Mouse (Mus musculus) liver, embryonic 16.5 days (tissue): ENCODE results near the gene Gmeb1. TPM values are rescaled to one million over a fixed set of nuclear protein-coding genes. Genes with fewer than 3 reads are reported as not detected.
A peak's percentile ranks its signal among the peaks of the same experiment; 100 is the strongest.

Source experiments
- ATAC-seq: fragments of 200-750 bp; cut with Nextera tagmentation; 2 replicates; pipeline ENCODE4 v1.8.0; 2017; ENCODE audit warnings: low read depth, mild to moderate bottlenecking, moderate number of reproducible peaks, moderate library complexity
- H3K27ac ChIP-seq: fragments of 300-500 bp; sonication (generic); 2 replicates; pipeline ENCODE4 v1.5.1; 2014; ENCODE audit warnings: mild to moderate bottlenecking, low read length
- H3K27me3 ChIP-seq: fragments of 300-500 bp; sonication (generic); 2 replicates; pipeline ENCODE4 v1.6.1; 2014; ENCODE audit warnings: low read depth, low read length, mixed read lengths; ENCODE audit not compliant: control insufficient read depth, insufficient read depth
- H3K36me3 ChIP-seq: fragments of 300-500 bp; sonication (generic); 2 replicates; pipeline ENCODE4 v1.6.1; 2014; ENCODE audit warnings: mild to moderate bottlenecking; ENCODE audit not compliant: control insufficient read depth, insufficient read depth
- H3K4me1 ChIP-seq: fragments of 300-500 bp; sonication (generic); 2 replicates; pipeline ENCODE4 v1.6.1; 2014; ENCODE audit warnings: low read depth, low read length, mixed read lengths; ENCODE audit not compliant: control insufficient read depth
- H3K4me2 ChIP-seq: fragments of 300-500 bp; sonication (generic); 2 replicates; pipeline ENCODE4 v1.6.1; 2014; ENCODE audit warnings: low read depth, low read length, mixed read lengths
- H3K4me3 ChIP-seq: fragments of 300-500 bp; sonication (generic); 2 replicates; pipeline ENCODE4 v1.5.1; 2014; ENCODE audit warnings: low read depth, mild to moderate bottlenecking, low read length
- H3K9ac ChIP-seq: fragments of 300-500 bp; sonication (generic); 2 replicates; pipeline ENCODE4 v1.6.1; 2014; ENCODE audit warnings: low read depth, low read length
- H3K9me3 ChIP-seq: fragments of 300-500 bp; sonication (generic); replicated peaks from 2 replicates; pipeline ENCODE4 v1.6.1; 2016; ENCODE audit warnings: low read length; ENCODE audit not compliant: control insufficient read depth
- WGBS: fragments of 180-500 bp; shearing (Covaris S2); extraction: QIAGEN DNeasy Blood & Tissue Kit; methylation state at CpG from one replicate; pipeline ENCODE4 v1.1.7; 2014; ENCODE audit not compliant: insufficient replicate concordance; 5-methylcytosine and 5-hydroxymethylcytosine counted together
- polyA plus RNA-seq: library from polyadenylated mRNA; unstranded; fragments of >200 nt; fragmentation: Nextera tagmentation; extraction: Ambion mirVana; gene quantifications from 2 replicates; pipeline ENCODE4 v1.2.1, GENCODE M21; 2015

Gene Gmeb1
- polyA plus RNA-seq, 1 experiment from 2014 or later = 12.7 TPM

GRCm38 (mm10) chr4:132194975-132195374 lies 66.4 kb downstream of the Gmeb1 start:
- Histone ChIP-seq H3K27ac (peak overlapping the region; percentile 25; the same call in 1 of the 2 replicates), H3K9me3 (no peaks in the 10 kb centered on the region), H3K9ac (no peak overlapping the region), H3K4me3 (no peak overlapping the region), H3K27me3 (no peaks in the 10 kb centered on the region), H3K4me1 (peaks cover 21% of the 10 kb centered on the region), H3K36me3 (peaks cover 5% of the 10 kb centered on the region; the same call in 1 of the 2 replicates), H3K4me2 (0 out of 2 replicates have a peak overlapping the region, but pooled peaks have one; percentile 4)
- 69% methylated on average over 3 of the region's 3 CpGs for WGBS
- peak; percentile 32; the same call in 1 of the 2 replicates for ATAC-seq

GRCm38 (mm10) chr4:132194373-132194772 lies 67.0 kb downstream of the Gmeb1 start:
- Histone ChIP-seq H3K27ac (peak overlapping the region; percentile 25; the same call in 1 of the 2 replicates), H3K4me3 (no peak overlapping the region), H3K27me3 (no peaks in the 10 kb centered on the region), H3K36me3 (peaks cover 5% of the 10 kb centered on the region; the same call in 1 of the 2 replicates), H3K9me3 (no peaks in the 10 kb centered on the region), H3K9ac (no peak overlapping the region), H3K4me1 (peaks cover 18% of the 10 kb centered on the region), H3K4me2 (no peak overlapping the region)
- no peak for ATAC-seq
- 74% methylated on average over 6 of the region's 6 CpGs for WGBS

- no peaks in the 10 kb centered on the region for H3K27me3 ChIP-seq
- H3K4me2 ChIP-seq = no peak overlapping the region
- no peak overlapping the region for H3K9ac ChIP-seq
- 82% methylated on average over 2 of the region's 2 CpGs for whole genome bisulfite sequencing
- no peaks in the 10 kb centered on the region for H3K4me1 ChIP-seq
- H3K36me3 ChIP-seq = peaks cover 21% of the 10 kb centered on the region
- H3K4me3 ChIP-seq = no peak overlapping the region
- ATAC-seq = no peak
- no peak overlapping the region for H3K27ac ChIP-seq
- no peaks in the 10 kb centered on the region for H3K9me3 ChIP-seq
Observed at GRCm38 (mm10) chr4:132187826-132188401, 73.5 kb downstream of the Gmeb1 start.

DNA sequence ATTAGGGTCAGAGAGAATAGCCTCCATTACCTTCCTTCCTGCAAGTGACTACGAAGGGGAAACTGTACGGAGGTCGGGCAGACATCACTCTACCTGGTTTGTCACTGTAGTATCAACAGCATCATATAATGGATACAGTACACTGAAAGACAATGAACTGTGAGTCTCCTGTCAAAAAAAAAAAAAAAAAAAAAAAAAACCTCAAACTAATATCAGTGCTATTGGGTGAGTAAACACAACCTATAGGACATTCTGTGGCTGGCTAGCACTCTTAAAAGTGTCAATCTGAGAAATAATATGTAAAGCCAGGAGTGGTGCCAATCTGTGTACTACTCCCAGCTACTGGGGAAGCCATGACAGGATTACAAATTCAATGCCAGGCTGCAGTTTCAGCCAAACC lies 78.2 kb downstream of the Gmeb1 start:
- no peak for ATAC-seq
- Histone ChIP-seq H3K27ac (no peak overlapping the region), H3K4me1 (no peaks in the 10 kb centered on the region), H3K36me3 (peaks cover 16% of the 10 kb centered on the region), H3K27me3 (no peaks in the 10 kb centered on the region), H3K4me3 (no peak overlapping the region), H3K4me2 (no peak overlapping the region), H3K9ac (no peak overlapping the region), H3K9me3 (no peaks in the 10 kb centered on the region)
- WGBS = 88% methylated on average over 3 of the region's 3 CpGs

DNA sequence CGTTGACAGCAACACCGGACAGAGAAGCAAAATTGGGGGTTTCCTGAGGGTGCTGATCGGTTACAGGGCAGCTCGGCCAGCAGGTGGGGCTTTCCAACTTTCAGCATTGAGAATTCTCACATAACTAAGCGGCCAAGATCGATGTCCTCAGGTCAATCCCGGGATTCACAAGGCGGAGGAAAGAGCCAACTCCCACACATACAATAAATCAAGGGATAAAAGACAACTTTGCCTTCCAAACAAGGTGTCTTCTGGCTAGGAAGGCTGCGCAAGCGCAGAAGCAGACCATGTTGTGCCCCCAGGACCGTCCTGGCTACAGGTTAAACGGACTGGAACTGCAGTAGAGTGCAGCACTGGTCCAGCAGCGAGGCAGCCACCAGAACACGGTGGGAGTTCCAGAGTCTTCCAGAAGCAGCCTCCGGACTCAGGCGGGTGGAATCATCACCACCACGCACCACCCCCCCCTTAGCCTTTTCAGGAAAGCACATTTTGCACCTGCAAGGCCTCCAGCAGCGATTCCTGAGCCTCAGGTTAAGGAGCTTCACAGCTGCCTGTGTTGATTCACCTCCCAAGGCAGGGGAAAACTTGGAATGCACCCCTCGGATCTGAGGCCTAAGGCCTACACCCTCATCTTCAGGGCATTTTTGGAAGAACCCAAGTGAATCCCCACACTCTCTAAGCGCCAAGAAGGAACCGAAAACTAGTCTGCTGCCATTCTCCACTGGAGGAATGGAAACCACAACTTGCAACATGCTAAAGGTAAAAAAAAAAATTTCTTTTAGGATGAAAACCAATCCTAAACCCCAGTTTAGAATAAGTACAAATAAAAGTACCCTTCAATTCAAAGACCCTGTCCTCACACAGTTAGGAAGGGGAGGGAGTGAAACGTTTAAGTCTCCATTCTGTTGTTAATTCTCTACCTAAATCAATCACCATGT lies 79.4 kb downstream of the Gmeb1 start:
- H3K9me3 ChIP-seq = no peaks in the 10 kb centered on the region
- peaks cover 16% of the 10 kb centered on the region for H3K36me3 ChIP-seq
- no peak overlapping the region for H3K4me3 ChIP-seq
- ATAC-seq = no peak
- H3K9ac ChIP-seq = no peak overlapping the region
- no peak overlapping the region for H3K4me2 ChIP-seq
- H3K27ac ChIP-seq = no peak overlapping the region
- no peaks in the 10 kb centered on the region for H3K4me1 ChIP-seq
- 69% methylated on average over 22 of the region's 22 CpGs for WGBS
- no peaks in the 10 kb centered on the region for H3K27me3 ChIP-seq

- Histone ChIP-seq H3K4me1 (no peaks in the 10 kb centered on the region), H3K27ac (no peak overlapping the region), H3K4me3 (no peak overlapping the region), H3K27me3 (no peaks in the 10 kb centered on the region), H3K9ac (no peak overlapping the region), H3K9me3 (no peaks in the 10 kb centered on the region), H3K36me3 (peaks cover 14% of the 10 kb centered on the region), H3K4me2 (no peak overlapping the region)
- WGBS = 79% methylated on average over 9 of the region's 9 CpGs
- ATAC-seq = no peak
Observed at GRCm38 (mm10) chr4:132180710-132181109, 80.7 kb downstream of the Gmeb1 start.

DNA sequence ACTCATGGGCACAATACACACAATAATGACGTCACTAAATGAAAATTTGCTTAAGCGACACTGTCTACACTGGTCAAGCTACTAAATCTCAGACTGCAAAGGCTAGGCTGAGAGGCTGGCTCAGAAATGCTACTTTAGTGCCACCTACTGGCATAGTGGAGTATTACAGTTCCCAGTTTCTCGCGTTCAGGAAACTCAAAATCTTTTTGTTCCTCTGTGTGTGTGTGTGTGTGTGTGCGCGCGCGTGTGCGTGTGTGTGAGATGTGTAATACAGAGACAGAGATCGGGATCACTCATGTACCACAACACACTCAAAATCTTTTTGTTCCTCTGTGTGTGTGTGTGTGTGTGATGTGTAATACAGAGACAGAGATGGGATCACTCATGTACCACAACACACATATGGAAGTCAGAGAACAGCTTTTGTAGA lies 82.8 kb downstream of the Gmeb1 start:
- Histone ChIP-seq H3K36me3 (no peaks in the 10 kb centered on the region), H3K4me1 (no peaks in the 10 kb centered on the region), H3K27ac (no peak overlapping the region), H3K4me3 (no peak overlapping the region), H3K9me3 (no peaks in the 10 kb centered on the region), H3K9ac (no peak overlapping the region), H3K27me3 (no peaks in the 10 kb centered on the region), H3K4me2 (no peak overlapping the region)
- 2% methylated on average over 10 of the region's 10 CpGs for WGBS
- ATAC-seq = no peak

DNA sequence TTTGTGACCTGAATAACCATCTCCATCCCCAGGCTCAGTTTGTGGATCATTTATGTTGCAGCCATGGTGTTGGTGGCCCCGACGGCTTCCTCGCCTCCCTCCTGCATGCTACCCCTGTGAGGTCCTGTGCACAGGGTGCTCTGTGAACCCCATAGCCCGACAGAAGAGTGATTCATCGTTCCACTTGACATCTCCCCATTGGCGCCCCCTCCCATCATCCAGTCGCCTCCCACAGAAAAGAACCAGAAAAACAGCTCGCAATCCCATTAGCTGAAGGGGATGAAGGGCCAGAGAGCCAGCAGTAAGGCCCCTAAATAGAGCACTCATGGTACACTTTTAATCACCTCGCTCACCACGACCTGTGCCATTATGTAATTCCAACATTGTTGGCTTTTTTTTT lies 84.9 kb downstream of the Gmeb1 start:
- WGBS = 47% methylated on average over 10 of the region's 10 CpGs
- no peaks in the 10 kb centered on the region for H3K27me3 ChIP-seq
- H3K36me3 ChIP-seq = no peaks in the 10 kb centered on the region
- no peak overlapping the region for H3K27ac ChIP-seq
- H3K4me1 ChIP-seq = no peaks in the 10 kb centered on the region
- no peaks in the 10 kb centered on the region for H3K9me3 ChIP-seq
- no peak overlapping the region for H3K4me2 ChIP-seq
- no peak overlapping the region for H3K9ac ChIP-seq
- no peak overlapping the region for H3K4me3 ChIP-seq
- no peak for ATAC-seq
